Mouse (Mus musculus) kidney, postnatal 36 days (tissue): Measurements from ENCODE around the gene Alpi.

Experiments
- DNase-seq, 2 experiments: peaks; one replicate each; pipeline ENCODE4 v3.0.0; 2021 to 2022; ENCODE audit warnings: mixed read lengths in 2 of 2

The Alpi gene

GRCm38 (mm10) chr1:87101411-87101810 lies at the start of gene Alpi:
Alpi (minus strand) TSS chr1:87101606.
- no peak for DNase-seq

- no peak for DNase-seq
Measured at GRCm38 (mm10) chr1:87149422-87149821, 48.0 kb upstream of the Alpi start.

- no peak for DNase-seq
Measured at GRCm38 (mm10) chr1:87143141-87143540, 41.7 kb upstream of the Alpi start.

- DNase-seq = no peak
Measured at GRCm38 (mm10) chr1:87142456-87142855, 41.0 kb upstream of the Alpi start.

GRCm38 (mm10) chr1:87141550-87141949 lies 40.1 kb upstream of the Alpi start:
- DNase-seq = no peak

- DNase-seq = no peak
Measured at GRCm38 (mm10) chr1:87131803-87132202, 30.4 kb upstream of the Alpi start.

GRCm38 (mm10) chr1:87127206-87128030 lies 26.0 kb upstream of the Alpi start:
- DNase-seq = peak in 1 of 2 experiments; percentile 29

- DNase-seq = no peak
Measured at GRCm38 (mm10) chr1:87124673-87125072, 23.3 kb upstream of the Alpi start, which contains the start of gene Akp3. Akp3 (plus strand) TSS chr1:87124973.

- no peak for DNase-seq
Measured at GRCm38 (mm10) chr1:87114784-87115183, 13.4 kb upstream of the Alpi start.

GRCm38 (mm10) chr1:87111719-87112354 lies 10.4 kb upstream of the Alpi start:
- DNase-seq = peak; percentile 15 to 73

GRCm38 (mm10) chr1:87108564-87108963 lies 7.2 kb upstream of the Alpi start:
- no peak for DNase-seq

GRCm38 (mm10) chr1:87106536-87106935 lies 5.1 kb upstream of the Alpi start:
- DNase-seq = no peak

- no peak for DNase-seq
Measured at GRCm38 (mm10) chr1:87103936-87104335, 2.5 kb upstream of the Alpi start.

GRCm38 (mm10) chr1:87102114-87102513 lies 708 bp upstream of the Alpi start:
- no peak for DNase-seq

- peak; percentile 55 to 88 for DNase-seq
Measured at GRCm38 (mm10) chr1:87098358-87098975, 2.9 kb downstream of the Alpi start.

- no peak for DNase-seq
Measured at GRCm38 (mm10) chr1:87095642-87096041, 5.8 kb downstream of the Alpi start.

GRCm38 (mm10) chr1:87089828-87090227 lies 11.6 kb downstream of the Alpi start, which contains the start of gene Alppl2:
Alppl2 (minus strand) TSS chr1:87089928.
- no peak for DNase-seq

- DNase-seq = no peak
Measured at GRCm38 (mm10) chr1:87089251-87089650, 12.2 kb downstream of the Alpi start.

GRCm38 (mm10) chr1:87086964-87087363 lies 14.4 kb downstream of the Alpi start:
- no peak for DNase-seq

GRCm38 (mm10) chr1:87086196-87086595 lies 15.2 kb downstream of the Alpi start:
- DNase-seq = peak; percentile 4 to 6

- no peak for DNase-seq
Measured at GRCm38 (mm10) chr1:87073776-87074175, 27.6 kb downstream of the Alpi start.

GRCm38 (mm10) chr1:87070720-87071119 lies 30.7 kb downstream of the Alpi start:
- DNase-seq = peak; percentile 18 to 68

GRCm38 (mm10) chr1:87060913-87061312 lies 40.5 kb downstream of the Alpi start:
- no peak for DNase-seq
